Mouse (Mus musculus): ENCODE results near the gene Fuom. TPM values are rescaled to one million over a fixed set of nuclear protein-coding genes. Genes with fewer than 3 reads are reported as not detected.
A peak's percentile ranks its signal among the peaks of the same experiment; 100 is the strongest.

Gene Fuom
- total and polyA plus RNA-seq, 2 experiments from 2014 or later: 64.2 to 158 TPM

GRCm38 (mm10) chr7:140125278-140126021, 23.2 kb upstream of the Fuom start:
- H3K4me2 ChIP-seq (ENCODE audit: low read depth, low read length): peak overlapping the region; percentile 86
- H3K27me3 ChIP-seq (ENCODE audit: control insufficient read depth, insufficient read depth, low read length): no peaks in the 10 kb centered on the region
- no peaks in the 10 kb centered on the region for H3K9me3 ChIP-seq (replicated peaks; ENCODE audit: control insufficient read depth, low read length)
- 2% methylated on average over 40 of the region's 40 CpGs for WGBS
- peak overlapping the region; percentile 68 for H3K9ac ChIP-seq (replicated peaks; ENCODE audit: low read depth, low read length)
- TF ChIP-seq EP300 (IDR thresholded peaks at IDR 0.05; ENCODE audit: low read depth): no peak
- TF ChIP-seq CTCF (IDR thresholded peaks at IDR 0.05; ENCODE audit: low read depth): no peak
- H3K4me3 ChIP-seq (ENCODE audit: low read depth, low read length): peak overlapping the region; percentile 72
- H3K36me3 ChIP-seq (replicated peaks; ENCODE audit: control insufficient read depth, insufficient read depth, low read length): peaks cover 10% of the 10 kb centered on the region
- ATAC-seq (ENCODE audit: insufficient read depth, low read depth) (peak; percentile 97), DNase-seq (ENCODE audit: low spot score) (peak; percentile 88)
- peaks cover 6% of the 10 kb centered on the region; the same call in 1 of the 2 replicates for H3K4me1 ChIP-seq (ENCODE audit: control insufficient read depth, insufficient read depth)
- no peak overlapping the region; the same call in 1 of the 2 replicates for H3K27ac ChIP-seq (ENCODE audit: low read depth)

GRCm38 (mm10) chr7:140124382-140124781, 22.1 kb upstream of the Fuom start:
- H3K27me3 ChIP-seq (ENCODE audit: control insufficient read depth, insufficient read depth, low read length): no peaks in the 10 kb centered on the region
- no peak overlapping the region for H3K27ac ChIP-seq (ENCODE audit: low read depth)
- DNase-seq (ENCODE audit: low spot score): no peak
- peaks cover 6% of the 10 kb centered on the region; the same call in 1 of the 2 replicates for H3K4me1 ChIP-seq (ENCODE audit: control insufficient read depth, insufficient read depth)
- WGBS: 76% methylated on average over 1 of the region's 1 CpGs
- no peaks in the 10 kb centered on the region for H3K36me3 ChIP-seq (replicated peaks; ENCODE audit: control insufficient read depth, insufficient read depth, low read length)
- TF ChIP-seq EP300 (IDR thresholded peaks at IDR 0.05; ENCODE audit: low read depth) (no peak), CTCF (IDR thresholded peaks at IDR 0.05; ENCODE audit: low read depth) (no peak)
- no peaks in the 10 kb centered on the region for H3K9me3 ChIP-seq (replicated peaks; ENCODE audit: control insufficient read depth, low read length)
- H3K4me2 ChIP-seq (ENCODE audit: low read depth, low read length): no peak overlapping the region
- H3K9ac ChIP-seq (replicated peaks; ENCODE audit: low read depth, low read length): no peak overlapping the region
- no peak for ATAC-seq (ENCODE audit: insufficient read depth, low read depth)
- H3K4me3 ChIP-seq (ENCODE audit: low read depth, low read length): no peak overlapping the region

- DNase-seq (ENCODE audit: low spot score): no peak
Measured at GRCm38 (mm10) chr7:140122765-140123164, 20.5 kb upstream of the Fuom start.

GRCm38 (mm10) chr7:140121338-140121910, 19.2 kb upstream of the Fuom start:
- TF ChIP-seq CTCF (IDR thresholded peaks at IDR 0.05; ENCODE audit: low read depth): no peak
- TF ChIP-seq EP300 (IDR thresholded peaks at IDR 0.05; ENCODE audit: low read depth): no peak

More at GRCm38 (mm10) chr7:140122765-140123164, 20.5 kb upstream of the Fuom start:
- TF ChIP-seq CTCF (IDR thresholded peaks at IDR 0.05; ENCODE audit: low read depth): no peak
- TF ChIP-seq EP300 (IDR thresholded peaks at IDR 0.05; ENCODE audit: low read depth): no peak
- no peaks in the 10 kb centered on the region for H3K9me3 ChIP-seq (replicated peaks; ENCODE audit: control insufficient read depth, low read length)
- H3K4me2 ChIP-seq (ENCODE audit: low read depth, low read length): no peak overlapping the region
- no peak for ATAC-seq (ENCODE audit: insufficient read depth, low read depth)
- 20% methylated on average over 4 of the region's 4 CpGs for WGBS
- no peak overlapping the region for H3K4me3 ChIP-seq (ENCODE audit: low read depth, low read length)
- H3K27ac ChIP-seq (ENCODE audit: low read depth): no peak overlapping the region
- no peaks in the 10 kb centered on the region for H3K36me3 ChIP-seq (replicated peaks; ENCODE audit: control insufficient read depth, insufficient read depth, low read length)
- no peak overlapping the region for H3K9ac ChIP-seq (replicated peaks; ENCODE audit: low read depth, low read length)
- H3K27me3 ChIP-seq (ENCODE audit: control insufficient read depth, insufficient read depth, low read length): no peaks in the 10 kb centered on the region
- H3K4me1 ChIP-seq (ENCODE audit: control insufficient read depth, insufficient read depth): peaks cover 6% of the 10 kb centered on the region; the same call in 1 of the 2 replicates

GRCm38 (mm10) chr7:140120484-140120883, 18.2 kb upstream of the Fuom start:
- no peak overlapping the region for H3K27ac ChIP-seq (ENCODE audit: low read depth)
- H3K9me3 ChIP-seq (replicated peaks; ENCODE audit: control insufficient read depth, low read length): no peaks in the 10 kb centered on the region
- ATAC-seq (ENCODE audit: insufficient read depth, low read depth) (no peak), DNase-seq (ENCODE audit: low spot score) (no peak)
- no peak overlapping the region for H3K4me3 ChIP-seq (ENCODE audit: low read depth, low read length)
- no peak overlapping the region for H3K4me2 ChIP-seq (ENCODE audit: low read depth, low read length)
- H3K27me3 ChIP-seq (ENCODE audit: control insufficient read depth, insufficient read depth, low read length): no peaks in the 10 kb centered on the region
- no peak overlapping the region for H3K9ac ChIP-seq (replicated peaks; ENCODE audit: low read depth, low read length)
- WGBS: 79% methylated on average over 2 of the region's 2 CpGs
- no peaks in the 10 kb centered on the region for H3K36me3 ChIP-seq (replicated peaks; ENCODE audit: control insufficient read depth, insufficient read depth, low read length)
- TF ChIP-seq CTCF (IDR thresholded peaks at IDR 0.05; ENCODE audit: low read depth): no peak
- no peak for TF ChIP-seq EP300 (IDR thresholded peaks at IDR 0.05; ENCODE audit: low read depth)
- peaks cover 10% of the 10 kb centered on the region; the same call in 1 of the 2 replicates for H3K4me1 ChIP-seq (ENCODE audit: control insufficient read depth, insufficient read depth)

More at GRCm38 (mm10) chr7:140121338-140121910, 19.2 kb upstream of the Fuom start:
- H3K4me1 ChIP-seq (ENCODE audit: control insufficient read depth, insufficient read depth): peaks cover 10% of the 10 kb centered on the region; the same call in 1 of the 2 replicates
- H3K27me3 ChIP-seq (ENCODE audit: control insufficient read depth, insufficient read depth, low read length): no peaks in the 10 kb centered on the region
- H3K27ac ChIP-seq (ENCODE audit: low read depth): no peak overlapping the region
- WGBS: 68% methylated on average over 13 of the region's 13 CpGs
- H3K4me3 ChIP-seq (ENCODE audit: low read depth, low read length): no peak overlapping the region
- no peaks in the 10 kb centered on the region for H3K9me3 ChIP-seq (replicated peaks; ENCODE audit: control insufficient read depth, low read length)
- no peak overlapping the region for H3K9ac ChIP-seq (replicated peaks; ENCODE audit: low read depth, low read length)
- DNase-seq (ENCODE audit: low spot score): no peak
- H3K4me2 ChIP-seq (ENCODE audit: low read depth, low read length): no peak overlapping the region
- ATAC-seq (ENCODE audit: insufficient read depth, low read depth): no peak
- H3K36me3 ChIP-seq (replicated peaks; ENCODE audit: control insufficient read depth, insufficient read depth, low read length): no peaks in the 10 kb centered on the region
